Mouse (Mus musculus) stomach, embryonic 15.5 days (tissue): ENCODE results near the gene Synj2. TPM values are rescaled to one million over a fixed set of nuclear protein-coding genes. Genes with fewer than 3 reads are reported as not detected.

Experiments
- ATAC-seq: fragments of 200-750 bp; cut with Nextera tagmentation; 2 replicates; pipeline ENCODE4 v1.8.0; 2017; ENCODE audit warnings: low read depth, moderate number of reproducible peaks, moderate TSS enrichment; ENCODE audit not compliant: insufficient read depth, low FRiP score
- H3K27ac ChIP-seq: fragments of 300-500 bp; sonication (generic); 2 replicates; pipeline ENCODE4 v1.5.1; 2015; ENCODE audit warnings: mild to moderate bottlenecking, inconsistent platforms
- H3K27me3 ChIP-seq: fragments of 300-500 bp; sonication (generic); replicated peaks from 2 replicates; pipeline ENCODE4 v1.6.1; 2015; ENCODE audit warnings: inconsistent platforms
- H3K36me3 ChIP-seq: fragments of 300-500 bp; sonication (generic); 2 replicates; pipeline ENCODE4 v1.6.1; 2015; ENCODE audit warnings: inconsistent platforms
- H3K4me1 ChIP-seq: fragments of 300-500 bp; sonication (generic); 2 replicates; pipeline ENCODE4 v1.6.1; 2015; ENCODE audit warnings: inconsistent platforms
- H3K4me2 ChIP-seq: fragments of 300-500 bp; sonication (generic); 2 replicates; pipeline ENCODE4 v1.6.1; 2015; ENCODE audit warnings: mild to moderate bottlenecking, inconsistent platforms
- H3K4me3 ChIP-seq: fragments of 300-500 bp; sonication (generic); replicated peaks from 2 replicates; pipeline ENCODE4 v1.5.1; 2015; ENCODE audit warnings: inconsistent platforms
- H3K9ac ChIP-seq: fragments of 300-500 bp; sonication (generic); 2 replicates; pipeline ENCODE4 v1.6.1; 2015; ENCODE audit warnings: inconsistent platforms
- H3K9me3 ChIP-seq: fragments of 300-500 bp; sonication (generic); 2 replicates; pipeline ENCODE4 v1.6.1; 2016; ENCODE audit warnings: inconsistent platforms
- WGBS: fragments of 180-500 bp; shearing (Covaris S2); methylation state at CpG from one replicate; pipeline ENCODE4 v1.1.7; 2015; 5-methylcytosine and 5-hydroxymethylcytosine counted together
- polyA plus RNA-seq: library from polyadenylated mRNA; unstranded; fragments of >200 nt; fragmentation: Nextera tagmentation; extraction: Ambion mirVana; gene quantifications from 2 replicates; pipeline ENCODE4 v1.2.1, GENCODE M21; 2015

Gene Synj2
- polyA plus RNA-seq: 5.9 and 6.6 TPM in 2 replicates

DNA sequence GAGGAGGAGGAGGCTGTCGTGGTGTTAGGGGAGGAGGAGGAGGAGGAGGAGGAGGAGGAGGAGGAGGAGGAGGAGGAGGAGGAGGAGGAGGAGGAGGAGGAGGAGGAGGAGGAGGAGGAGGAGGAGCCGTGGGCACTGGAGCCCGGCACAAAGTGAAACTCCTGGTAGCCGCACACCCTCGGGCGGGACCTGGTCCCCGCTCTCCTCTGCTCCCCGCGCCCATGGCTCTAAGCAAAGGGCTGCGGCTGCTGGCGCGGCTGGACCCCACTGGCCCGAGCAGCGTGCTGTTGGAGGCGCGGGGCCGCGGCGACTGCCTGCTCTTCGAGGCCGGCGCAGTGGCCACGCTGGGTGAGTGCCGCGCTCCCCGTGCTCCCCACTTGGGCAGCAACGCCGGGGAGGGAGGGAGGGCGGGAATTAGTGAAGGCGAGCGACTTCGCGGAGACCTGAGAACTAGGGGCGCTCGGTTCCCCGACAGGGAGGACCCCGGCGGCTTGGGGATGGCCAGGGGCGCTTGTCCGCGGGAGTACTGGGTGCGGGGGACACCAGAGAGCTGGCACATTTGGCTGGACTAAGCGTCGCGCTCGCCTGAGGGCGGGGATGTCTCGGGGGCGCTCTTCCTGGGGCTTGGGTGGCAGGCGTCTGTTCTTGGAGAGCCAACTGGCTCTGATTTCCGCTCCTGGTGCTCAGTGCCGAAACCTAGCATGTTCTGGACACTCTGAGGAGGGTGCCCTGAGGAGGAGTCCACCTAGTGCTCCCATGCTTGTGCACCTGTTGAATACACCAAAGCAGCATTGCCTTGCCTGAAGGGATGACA is at the start of gene Synj2:
TSS of gene Synj2 (plus strand) at position 51 of the 814 bp plus-strand sequence.
- ATAC-seq: peak; percentile 57
- WGBS: under 1% methylated on average over 41 of the region's 52 CpGs
- Histone ChIP-seq H3K36me3 (no peaks in the 10 kb centered on the region), H3K4me2 (peak within 1 kb of the TSS; percentile 89), H3K4me1 (peaks cover 18% of the 10 kb centered on the region; the same call in 1 of the 2 replicates), H3K4me3 (peak within 1 kb of the TSS; percentile 84), H3K9me3 (no peaks in the 10 kb centered on the region), H3K27ac (peak within 1 kb of the TSS; percentile 85), H3K9ac (peak within 1 kb of the TSS; percentile 81), H3K27me3 (no peaks in the 10 kb centered on the region)

DNA sequence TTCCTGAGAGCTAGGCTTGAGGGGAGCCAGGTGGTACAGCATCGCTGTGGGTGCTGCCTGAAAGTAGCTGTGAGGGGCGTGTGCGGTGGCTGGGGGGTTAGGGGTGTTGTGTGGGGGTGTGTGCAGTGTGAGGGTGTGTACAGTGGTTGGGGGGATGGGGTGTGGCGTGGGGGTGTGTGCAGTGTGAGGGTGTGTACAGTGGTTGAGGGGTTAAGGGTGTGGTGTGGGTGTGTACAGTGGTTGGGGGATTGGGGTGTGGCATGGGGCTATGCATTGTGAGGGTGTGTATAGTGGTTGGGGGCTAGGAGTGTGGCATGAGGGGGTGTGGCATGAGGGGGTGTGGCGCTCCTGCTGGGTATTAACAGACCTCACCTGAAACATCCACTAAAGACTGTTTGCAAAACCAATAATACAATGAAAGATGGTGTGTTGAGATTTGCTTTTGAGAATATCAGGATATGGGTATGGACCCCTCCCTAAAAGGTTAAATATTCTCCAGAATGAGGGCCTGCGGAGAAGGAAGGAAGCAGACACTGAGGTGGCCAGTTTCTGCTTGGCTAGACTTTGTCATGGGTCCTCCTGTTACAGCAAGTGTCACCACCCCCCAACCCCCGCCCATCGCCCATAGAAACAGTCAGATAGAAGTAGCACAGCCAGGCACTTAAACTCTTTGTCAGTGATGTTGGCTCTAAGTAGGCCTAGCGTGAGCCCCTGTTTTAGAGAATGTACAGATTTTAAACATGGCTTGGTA is 49.0 kb upstream of the Synj2 start:
- Histone ChIP-seq H3K4me1 (0 out of 2 replicates have a peak, but pooled peaks cover 9% of the 10 kb centered on the region), H3K4me3 (no peak overlapping the region), H3K27ac (peak overlapping the region; percentile 89), H3K9ac (no peak overlapping the region), H3K4me2 (no peak overlapping the region), H3K36me3 (peaks cover 3% of the 10 kb centered on the region; the same call in 1 of the 2 replicates), H3K9me3 (no peaks in the 10 kb centered on the region), H3K27me3 (no peaks in the 10 kb centered on the region)
- WGBS: 70% methylated on average over 9 of the region's 9 CpGs
- ATAC-seq: peak; percentile 49

DNA sequence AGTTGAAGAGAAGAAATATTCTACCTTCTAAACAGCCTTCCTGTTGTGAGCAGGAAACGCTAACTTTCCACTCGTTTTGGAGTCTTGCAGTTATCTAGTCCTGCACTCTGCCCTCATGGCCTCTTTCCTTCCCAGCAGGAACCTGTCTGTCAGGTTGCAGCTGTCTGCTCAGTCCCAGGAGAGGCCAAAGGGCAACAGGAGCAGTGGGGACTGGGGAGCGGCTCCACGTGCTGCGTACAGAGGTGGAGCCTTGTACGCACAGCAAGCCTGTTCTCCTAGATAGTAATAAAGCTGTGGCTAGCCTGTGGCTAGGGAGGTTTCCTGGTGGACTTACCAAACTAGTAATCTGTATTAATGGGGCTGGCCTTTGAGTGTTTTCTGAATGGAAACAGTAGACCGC is 48.0 kb upstream of the Synj2 start:
- Histone ChIP-seq H3K4me1 (0 out of 2 replicates have a peak, but pooled peaks cover 9% of the 10 kb centered on the region), H3K36me3 (peaks cover 3% of the 10 kb centered on the region; the same call in 1 of the 2 replicates), H3K9ac (no peak overlapping the region), H3K4me3 (no peak overlapping the region), H3K27ac (peak overlapping the region; percentile 89), H3K27me3 (no peaks in the 10 kb centered on the region), H3K4me2 (no peak overlapping the region), H3K9me3 (no peaks in the 10 kb centered on the region)
- ATAC-seq: peak; percentile 89
- WGBS: 24% methylated on average over 7 of the region's 7 CpGs

DNA sequence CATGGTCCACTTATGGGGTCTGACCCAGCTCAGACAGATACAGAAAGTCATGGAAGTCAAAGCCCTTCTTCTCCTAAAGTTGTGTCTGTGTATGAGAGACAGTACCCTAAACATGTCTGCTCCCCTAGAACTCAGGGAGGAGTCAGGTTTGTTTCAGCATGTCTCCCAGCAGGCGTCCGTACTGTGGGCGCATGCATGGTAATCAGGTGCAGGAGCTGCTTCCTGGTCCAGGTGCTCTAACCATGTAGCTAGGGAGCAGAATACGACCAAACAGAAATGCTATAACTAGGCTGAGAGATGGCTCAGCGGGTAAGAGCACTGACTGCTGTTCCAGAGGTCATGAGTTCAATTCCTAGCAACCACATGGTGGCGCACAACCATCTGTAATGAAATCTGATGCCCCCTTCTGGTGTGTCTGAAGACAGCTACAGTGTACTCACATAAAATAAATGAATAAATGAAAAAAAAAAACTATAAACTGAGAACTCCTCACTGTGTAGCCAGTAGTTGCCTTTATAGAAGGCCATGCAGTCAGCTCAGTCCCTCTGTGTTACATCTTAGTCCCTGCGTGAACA is 47.4 kb upstream of the Synj2 start:
- H3K4me1 ChIP-seq: 0 out of 2 replicates have a peak, but pooled peaks cover 9% of the 10 kb centered on the region
- no peak overlapping the region for H3K9ac ChIP-seq
- peaks cover 3% of the 10 kb centered on the region; the same call in 1 of the 2 replicates for H3K36me3 ChIP-seq
- no peaks in the 10 kb centered on the region for H3K9me3 ChIP-seq
- peak overlapping the region; percentile 89 for H3K27ac ChIP-seq
- ATAC-seq: no peak
- no peak overlapping the region for H3K4me2 ChIP-seq
- 71% methylated on average over 7 of the region's 7 CpGs for WGBS
- no peaks in the 10 kb centered on the region for H3K27me3 ChIP-seq
- H3K4me3 ChIP-seq: no peak overlapping the region

DNA sequence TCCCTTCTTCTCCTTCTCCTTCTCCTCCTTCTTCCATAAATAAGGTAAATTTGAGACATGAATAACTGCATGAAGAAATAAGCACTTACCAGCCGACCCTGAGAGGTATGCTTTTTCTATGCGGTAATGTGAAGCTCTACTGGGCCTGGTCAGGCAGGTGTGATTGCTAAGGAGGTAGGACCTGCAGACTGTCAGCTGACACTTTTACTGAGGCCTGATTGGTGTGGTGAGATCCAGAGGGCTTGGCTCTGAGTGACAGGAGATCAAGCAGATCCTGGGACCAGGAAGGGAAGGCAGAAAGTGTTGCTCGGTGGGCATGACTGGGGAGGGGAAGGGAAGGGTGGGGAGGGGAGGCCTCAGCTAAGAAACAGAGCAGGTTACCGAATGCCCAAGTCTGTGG is 45.0 kb upstream of the Synj2 start:
- H3K4me3 ChIP-seq: no peak overlapping the region
- WGBS: 45% methylated on average over 4 of the region's 4 CpGs
- ATAC-seq: peak; percentile 74

GRCm38 (mm10) chr17:5896607-5897006 is 44.5 kb upstream of the Synj2 start:
- no peak overlapping the region for H3K9ac ChIP-seq
- H3K36me3 ChIP-seq: peaks cover 6% of the 10 kb centered on the region
- no peak for ATAC-seq
- no peaks in the 10 kb centered on the region for H3K9me3 ChIP-seq
- no peak overlapping the region for H3K4me3 ChIP-seq
- no peak overlapping the region for H3K4me2 ChIP-seq
- WGBS: 78% methylated on average over 7 of the region's 7 CpGs
- H3K27ac ChIP-seq: peak overlapping the region; percentile 67
- H3K27me3 ChIP-seq: no peaks in the 10 kb centered on the region
- H3K4me1 ChIP-seq: 0 out of 2 replicates have a peak, but pooled peaks cover 9% of the 10 kb centered on the region

More for the DNA sequence above, 45.0 kb upstream of the Synj2 start:
- Histone ChIP-seq H3K9ac (no peak overlapping the region), H3K36me3 (peaks cover 5% of the 10 kb centered on the region), H3K4me1 (0 out of 2 replicates have a peak, but pooled peaks cover 9% of the 10 kb centered on the region), H3K4me2 (no peak overlapping the region), H3K9me3 (no peaks in the 10 kb centered on the region), H3K27me3 (no peaks in the 10 kb centered on the region), H3K27ac (peak overlapping the region; percentile 33)

- no peak overlapping the region for H3K4me2 ChIP-seq
- WGBS: 90% methylated on average over 17 of the region's 17 CpGs
- peaks cover 13% of the 10 kb centered on the region for H3K36me3 ChIP-seq
- no peak overlapping the region for H3K9ac ChIP-seq
- no peak overlapping the region for H3K4me3 ChIP-seq
- no peak overlapping the region for H3K27ac ChIP-seq
- H3K4me1 ChIP-seq: 0 out of 2 replicates have a peak, but pooled peaks cover 9% of the 10 kb centered on the region
- H3K9me3 ChIP-seq: no peaks in the 10 kb centered on the region
- no peak for ATAC-seq
- H3K27me3 ChIP-seq: no peaks in the 10 kb centered on the region
Observed at GRCm38 (mm10) chr17:5897326-5898200, 43.5 kb upstream of the Synj2 start.

DNA sequence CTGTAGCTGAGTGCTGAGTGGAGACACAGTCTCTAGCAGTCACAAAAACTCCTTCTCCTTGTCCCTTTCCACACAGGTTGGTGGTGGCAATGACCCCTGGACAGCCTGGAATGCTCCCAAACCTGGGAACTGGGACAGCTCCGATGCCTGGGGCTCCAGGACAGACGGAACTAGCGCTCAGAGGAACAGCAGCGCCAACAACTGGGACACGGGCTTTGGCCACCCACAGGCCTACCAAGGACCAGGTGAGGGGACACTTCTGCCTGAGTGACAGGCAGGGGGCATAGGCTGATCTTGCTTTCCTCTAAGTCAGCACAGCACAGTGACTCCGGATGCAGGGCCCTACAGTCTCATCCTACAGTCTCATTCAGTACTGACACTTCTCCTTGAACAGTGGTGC is 41.8 kb upstream of the Synj2 start:
- H3K36me3 ChIP-seq: peaks cover 17% of the 10 kb centered on the region
- H3K4me2 ChIP-seq: no peak overlapping the region
- H3K27ac ChIP-seq: no peak overlapping the region
- 0 out of 2 replicates have a peak, but pooled peaks cover 7% of the 10 kb centered on the region for H3K4me1 ChIP-seq
- no peak for ATAC-seq
- 91% methylated on average over 6 of the region's 6 CpGs for WGBS
- no peaks in the 10 kb centered on the region for H3K9me3 ChIP-seq
- no peak overlapping the region for H3K9ac ChIP-seq
- no peak overlapping the region for H3K4me3 ChIP-seq
- H3K27me3 ChIP-seq: no peaks in the 10 kb centered on the region

DNA sequence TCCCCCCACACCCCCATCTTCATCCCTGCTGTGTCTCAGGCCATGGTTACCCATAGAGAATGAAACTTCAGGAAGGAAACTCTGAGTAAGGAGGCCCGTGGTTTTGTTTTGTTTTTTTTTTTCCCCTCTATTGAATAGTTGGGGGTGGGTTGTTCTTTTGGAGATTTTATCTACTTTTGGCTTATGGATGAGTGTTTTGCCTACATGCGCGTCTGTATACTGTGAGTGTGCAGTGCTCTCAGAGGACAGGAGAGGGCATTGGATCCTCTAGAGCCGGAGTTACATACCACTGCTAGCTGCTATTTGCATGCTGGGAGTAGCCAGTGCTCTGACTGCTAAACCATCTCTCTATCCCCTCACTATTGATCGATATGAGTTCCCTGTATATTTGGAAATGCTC is 39.7 kb upstream of the Synj2 start:
- Histone ChIP-seq H3K9me3 (no peaks in the 10 kb centered on the region), H3K27me3 (no peaks in the 10 kb centered on the region), H3K36me3 (peaks cover 26% of the 10 kb centered on the region), H3K27ac (no peak overlapping the region), H3K9ac (no peak overlapping the region), H3K4me3 (no peak overlapping the region), H3K4me2 (no peak overlapping the region), H3K4me1 (0 out of 2 replicates have a peak, but pooled peaks cover 7% of the 10 kb centered on the region)
- 75% methylated on average over 5 of the region's 5 CpGs for WGBS
- no peak for ATAC-seq

DNA sequence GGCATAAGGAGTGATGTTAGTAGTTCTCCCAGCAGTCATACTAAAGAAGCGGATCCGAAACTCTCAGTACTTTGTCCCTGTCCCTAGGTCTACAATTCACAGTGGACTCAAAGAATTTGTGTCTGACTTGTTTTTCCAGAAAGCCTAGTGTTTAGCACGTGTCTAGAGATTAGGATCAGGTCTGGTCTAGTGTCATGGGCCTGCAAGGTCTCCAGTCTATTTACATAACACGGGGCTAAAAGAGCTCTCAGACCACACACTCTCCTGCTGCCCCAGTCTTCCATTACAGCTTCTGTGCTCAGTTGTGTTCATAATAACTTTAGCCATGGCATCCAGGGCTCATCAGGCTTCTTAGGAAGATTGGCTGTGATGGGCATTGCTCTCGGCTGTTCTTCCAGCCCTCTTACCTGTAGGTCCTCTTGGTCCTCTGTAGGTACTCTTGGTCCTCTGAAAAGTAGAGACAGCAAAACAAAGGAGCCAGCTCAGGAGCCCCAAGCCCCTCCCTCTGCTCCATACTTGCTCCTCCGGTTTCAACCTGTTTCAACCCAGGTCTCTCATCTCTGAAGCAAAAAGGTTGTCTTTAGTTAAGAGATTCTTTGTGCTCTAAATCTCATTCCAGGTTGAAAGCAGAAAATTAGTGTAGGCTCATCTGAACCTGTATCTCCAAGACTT is 37.3 kb upstream of the Synj2 start:
- 0 out of 2 replicates have a peak, but pooled peaks cover 3% of the 10 kb centered on the region for H3K4me1 ChIP-seq
- H3K27ac ChIP-seq: peak overlapping the region; percentile 48; the same call in 1 of the 2 replicates
- H3K4me3 ChIP-seq: no peak overlapping the region
- peaks cover 34% of the 10 kb centered on the region for H3K36me3 ChIP-seq
- 58% methylated on average over 6 of the region's 6 CpGs for WGBS
- no peaks in the 10 kb centered on the region for H3K9me3 ChIP-seq
- peak; percentile 68 for ATAC-seq
- no peak overlapping the region for H3K4me2 ChIP-seq
- H3K9ac ChIP-seq: no peak overlapping the region
- H3K27me3 ChIP-seq: no peaks in the 10 kb centered on the region
